ENCODE assay signal across 29 mouse cellular contexts in the genomic region with DNA sequence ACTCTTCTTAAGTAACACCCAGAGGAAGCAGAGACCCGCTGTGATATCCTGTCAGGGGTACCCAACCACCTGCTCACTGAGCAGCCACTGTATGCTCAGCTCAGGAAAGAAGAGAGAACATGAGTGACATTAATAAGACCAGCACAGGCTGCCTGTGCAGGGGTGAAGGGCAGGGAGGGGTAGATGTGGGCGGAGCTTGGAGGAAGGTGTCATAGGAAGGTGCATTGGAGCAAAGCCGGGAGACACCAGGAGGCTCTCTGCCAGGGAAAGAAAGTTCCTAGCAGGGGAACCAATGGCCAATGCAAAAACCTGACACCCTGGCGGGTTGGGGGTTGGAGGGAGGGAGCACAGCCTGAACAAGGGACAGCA. TPM values are rescaled to one million over a fixed set of nuclear protein-coding genes. Genes with fewer than 3 reads are reported as not detected.
DNase-seq lines count a peak whose midpoint lies in the region; ATAC-seq and TF ChIP-seq lines count a peak whose summit lies in the region.
"Had no signal": no experiment of that assay in that cellular context is flagged by ENCODE, and none has a peak within 500 bp of the region (broad histone marks: within the 10 kb centered on the region; RNA-seq: fewer than 3 reads in every experiment).

No protein-coding gene starts in this region.

- 19% methylated on average over 4 of the region's 4 CpGs for WGBS in heart, embryonic 12.5 days
- WGBS in intestine, embryonic 15.5 days, result 15% methylated on average over 4 of the region's 4 CpGs
- WGBS in intestine, postnatal 0 days, result 28% methylated on average over 4 of the region's 4 CpGs
- 16% methylated on average over 4 of the region's 4 CpGs for WGBS in midbrain, embryonic 13.5 days
- WGBS in midbrain, embryonic 14.5 days, result 10% methylated on average over 4 of the region's 4 CpGs

- no peak for ATAC-seq in heart, embryonic 12.5 days (ENCODE audit: insufficient number of reproducible peaks, low FRiP score)
- 0 out of 2 replicates have a peak, but pooled peaks have one; percentile 10 for ATAC-seq in intestine, embryonic 15.5 days
- no peak for ATAC-seq in intestine, postnatal 0 days
- 0 out of 2 replicates have a peak, but pooled peaks have one; percentile 15 for ATAC-seq in midbrain, embryonic 13.5 days
- ATAC-seq in midbrain, embryonic 14.5 days (ENCODE audit: low FRiP score, low TSS enrichment), result no peak
- ATAC-seq: CD4-positive, CD25-positive, alpha-beta regulatory T cell, adult 4 months; forebrain, embryonic 15.5 days; hindbrain, embryonic 16.5 days had no signal

- peaks cover 63% of the 10 kb centered on the region for H3K27me3 ChIP-seq in heart, embryonic 12.5 days (replicated peaks)
- H3K27me3 ChIP-seq in intestine, embryonic 15.5 days (replicated peaks), result peaks cover 59% of the 10 kb centered on the region
- H3K27me3 ChIP-seq in intestine, postnatal 0 days (replicated peaks; ENCODE audit: control insufficient read depth, insufficient read depth, low read length), result peaks cover 39% of the 10 kb centered on the region
- peaks cover 61% of the 10 kb centered on the region for H3K27me3 ChIP-seq in midbrain, embryonic 13.5 days
- peaks cover 38% of the 10 kb centered on the region for H3K27me3 ChIP-seq in midbrain, embryonic 14.5 days (ENCODE audit: control insufficient read depth, insufficient read depth, low read length)

- intact Hi-C loops in heart, postnatal 36 days (cut with DNase I), result loop anchor here (2.0 kb wide), 2 partner anchors 317 to 409 kb away; no protein-coding TSS in a partner anchor

- H3K36me3 ChIP-seq in heart, embryonic 12.5 days, result no peaks in the 10 kb centered on the region
- no peaks in the 10 kb centered on the region for H3K36me3 ChIP-seq in intestine, embryonic 15.5 days
- no peaks in the 10 kb centered on the region for H3K36me3 ChIP-seq in intestine, postnatal 0 days (ENCODE audit: control insufficient read depth, insufficient read depth)
- no peaks in the 10 kb centered on the region for H3K36me3 ChIP-seq in midbrain, embryonic 13.5 days
- no peaks in the 10 kb centered on the region for H3K36me3 ChIP-seq in midbrain, embryonic 14.5 days (ENCODE audit: control insufficient read depth, insufficient read depth, low read length)
- H3K36me3 ChIP-seq: forebrain, embryonic 15.5 days; heart, embryonic 15.5 days; limb, embryonic 10.5 days; limb, embryonic 15.5 days; liver, embryonic 13.5 days; neural tube, embryonic 15.5 days had no signal

- no peak for DNase-seq in heart, postnatal 36 days
- DNase-seq in midbrain, embryonic 14.5 days, result no peak
- no peak for DNase-seq in layer of hippocampus, adult 2 months (ENCODE audit: low spot score in 2 of 2)
- DNase-seq: cerebellum, adult 11 months; cerebellum, adult 9-10 months; cerebellum, postnatal 36 days; gastrocnemius, adult 2 months; gastrocnemius, postnatal 36 days; heart, adult 18-20 months; layer of hippocampus, adult 9-11 months; liver, embryonic 13.5 days; lung, adult 18-20 months; right cerebral cortex, adult 18-20 months; spleen, adult 18-20 months; thymus, postnatal 14 days had no signal

- H3K4me1 ChIP-seq in heart, embryonic 12.5 days (replicated peaks), result peaks cover 49% of the 10 kb centered on the region
- H3K4me1 ChIP-seq in intestine, embryonic 15.5 days (replicated peaks), result peaks cover 22% of the 10 kb centered on the region
- H3K4me1 ChIP-seq in intestine, postnatal 0 days (replicated peaks; ENCODE audit: control insufficient read depth, insufficient read depth, low read length), result 0 out of 2 replicates have a peak, but pooled peaks cover 2% of the 10 kb centered on the region
- peaks cover 58% of the 10 kb centered on the region for H3K4me1 ChIP-seq in midbrain, embryonic 13.5 days (replicated peaks)
- H3K4me1 ChIP-seq in midbrain, embryonic 14.5 days (ENCODE audit: control insufficient read depth, insufficient read depth, low read length), result peaks cover 16% of the 10 kb centered on the region
- H3K4me1 ChIP-seq: liver, embryonic 13.5 days had no signal

- peak overlapping the region; percentile 25; the same call in 1 of the 2 replicates for H3K9ac ChIP-seq in heart, embryonic 12.5 days
- H3K9ac ChIP-seq in intestine, embryonic 15.5 days, result no peak overlapping the region
- H3K9ac ChIP-seq in intestine, postnatal 0 days (ENCODE audit: low read depth, low read length), result no peak overlapping the region
- no peak overlapping the region for H3K9ac ChIP-seq in midbrain, embryonic 13.5 days (replicated peaks)
- no peak overlapping the region for H3K9ac ChIP-seq in midbrain, embryonic 14.5 days (replicated peaks; ENCODE audit: low read length)
- H3K9ac ChIP-seq: forebrain, embryonic 15.5 days; heart, embryonic 15.5 days; limb, embryonic 15.5 days; liver, embryonic 13.5 days; neural tube, embryonic 15.5 days had no signal

- no peak overlapping the region for H3K4me2 ChIP-seq in heart, embryonic 12.5 days
- no peak overlapping the region for H3K4me2 ChIP-seq in intestine, embryonic 15.5 days (replicated peaks)
- H3K4me2 ChIP-seq in intestine, postnatal 0 days (replicated peaks; ENCODE audit: low read depth), result no peak overlapping the region
- no peak overlapping the region for H3K4me2 ChIP-seq in midbrain, embryonic 13.5 days (replicated peaks)
- no peak overlapping the region for H3K4me2 ChIP-seq in midbrain, embryonic 14.5 days (ENCODE audit: low read length)
- H3K4me2 ChIP-seq: forebrain, embryonic 15.5 days; heart, embryonic 15.5 days; limb, embryonic 15.5 days; liver, embryonic 13.5 days; midbrain, embryonic 11.5 days; neural tube, embryonic 15.5 days had no signal

- no peak overlapping the region for H3K27ac ChIP-seq in heart, embryonic 12.5 days (ENCODE audit: poor library complexity, severe bottlenecking)
- H3K27ac ChIP-seq in intestine, embryonic 15.5 days, result no peak overlapping the region
- H3K27ac ChIP-seq in intestine, postnatal 0 days (ENCODE audit: low read depth, low read length), result no peak overlapping the region
- no peak overlapping the region for H3K27ac ChIP-seq in midbrain, embryonic 13.5 days
- no peak overlapping the region for H3K27ac ChIP-seq in midbrain, embryonic 14.5 days (replicated peaks; ENCODE audit: low read depth, low read length)
- H3K27ac ChIP-seq in layer of hippocampus, adult 2 months, result no peak overlapping the region
- H3K27ac ChIP-seq: forebrain, embryonic 15.5 days; gastrocnemius, adult 2 months; heart, embryonic 15.5 days; kidney, postnatal 0 days; limb, embryonic 10.5 days; limb, embryonic 15.5 days; liver, embryonic 13.5 days; neural tube, embryonic 15.5 days had no signal

- no peaks in the 10 kb centered on the region for H3K9me3 ChIP-seq in heart, embryonic 12.5 days (replicated peaks)
- no peaks in the 10 kb centered on the region for H3K9me3 ChIP-seq in intestine, embryonic 15.5 days
- H3K9me3 ChIP-seq in intestine, postnatal 0 days (ENCODE audit: control insufficient read depth), result no peaks in the 10 kb centered on the region
- H3K9me3 ChIP-seq in midbrain, embryonic 13.5 days, result no peaks in the 10 kb centered on the region
- H3K9me3 ChIP-seq in midbrain, embryonic 14.5 days (ENCODE audit: control insufficient read depth, low read length), result no peaks in the 10 kb centered on the region
- H3K9me3 ChIP-seq: forebrain, embryonic 15.5 days; heart, embryonic 15.5 days; limb, embryonic 10.5 days; limb, embryonic 15.5 days; liver, embryonic 13.5 days; neural tube, embryonic 15.5 days had no signal

- no peak for TF ChIP-seq CTCF in intestine, postnatal 0 days (IDR thresholded peaks at IDR 0.05; ENCODE audit: low read depth)
- TF ChIP-seq CTCF in layer of hippocampus, adult 2 months (conservative IDR thresholded peaks at IDR 0.05), result no peak

- H3K4me3 ChIP-seq in heart, embryonic 12.5 days, result no peak overlapping the region
- no peak overlapping the region for H3K4me3 ChIP-seq in intestine, embryonic 15.5 days (replicated peaks)
- H3K4me3 ChIP-seq in intestine, postnatal 0 days (ENCODE audit: low read depth, low read length), result no peak overlapping the region
- no peak overlapping the region for H3K4me3 ChIP-seq in midbrain, embryonic 13.5 days (replicated peaks)
- no peak overlapping the region for H3K4me3 ChIP-seq in midbrain, embryonic 14.5 days (replicated peaks; ENCODE audit: low read depth, low read length)
- H3K4me3 ChIP-seq in layer of hippocampus, adult 2 months, result no peak overlapping the region
- H3K4me3 ChIP-seq: forebrain, embryonic 15.5 days; gastrocnemius, adult 2 months; heart, embryonic 15.5 days; limb, embryonic 10.5 days; limb, embryonic 15.5 days; liver, embryonic 13.5 days; neural tube, embryonic 15.5 days had no signal

RNA-seq across cellular contexts. Expression of a gene that starts 1.8 kb away (rescaled TPM):
- polyA plus RNA-seq in heart, embryonic 12.5 days (2016; fragmentation: Nextera tagmentation; extraction: Ambion mirVana), result 12.0 and 12.2 TPM in 2 replicates
- 10 to 100 TPM in 1 of 2 experiments, 1 to 10 TPM in 1; 7.1 to 10.6 TPM for total RNA-seq in heart, postnatal 36 days (2021)
- 0.57 and 0.67 TPM in 2 replicates for polyA plus RNA-seq in intestine, embryonic 15.5 days (2015; fragmentation: Nextera tagmentation; extraction: Ambion mirVana)
- 0.35 and 0.52 TPM in 2 replicates for polyA plus RNA-seq in intestine, postnatal 0 days (2015; fragmentation: Nextera tagmentation; extraction: Ambion mirVana)
- polyA plus RNA-seq in midbrain, embryonic 13.5 days (2015; fragmentation: Nextera tagmentation; extraction: Ambion mirVana), result 5.0 and 6.8 TPM in 2 replicates
- 9.6 and 10.3 TPM in 2 replicates for polyA plus RNA-seq in midbrain, embryonic 14.5 days (2014; fragmentation: Nextera tagmentation; extraction: Ambion mirVana)
- 10 to 100 TPM; 14.0 to 16.0 TPM for total RNA-seq in layer of hippocampus, adult 2 months (2021)
- total RNA-seq: gastrocnemius, adult 2 months; gastrocnemius, postnatal 36 days; megakaryocyte, adult 5-6 weeks had no signal
- polyA plus RNA-seq: CD4-positive, CD25-positive, alpha-beta regulatory T cell, adult 4 months had no signal

Comparison
In these comparisons a context has a peak if more than half of its experiments do, and no peak if none do; other contexts are left out.
1. ATAC-seq: peak in intestine, embryonic 15.5 days (single experiment) and midbrain, embryonic 13.5 days (single experiment); none in heart, embryonic 12.5 days (single experiment), intestine, postnatal 0 days (single experiment) and midbrain, embryonic 14.5 days (single experiment).